Mouse (Mus musculus) C2C12 (cell line): ENCODE results near the gene Helz. TPM values are rescaled to one million over a fixed set of nuclear protein-coding genes. Genes with fewer than 3 reads are reported as not detected.

Experiments used
- H3K27me3 ChIP-seq: one replicate; pipeline ENCODE4 v1.6.1; 2011; ENCODE audit not compliant: control insufficient read depth, insufficient read depth, insufficient read length
- H3K36me3 ChIP-seq: one replicate; pipeline ENCODE4 v1.6.1; 2011; ENCODE audit not compliant: control insufficient read depth, insufficient read depth
- H3K4me3 ChIP-seq: one replicate; pipeline ENCODE4 v1.5.1; 2011; ENCODE audit warnings: mild to moderate bottlenecking, control low read depth; ENCODE audit not compliant: poor library complexity, insufficient read depth, severe bottlenecking
- H3K79me2 ChIP-seq: one replicate; pipeline ENCODE4 v1.6.1; 2011; ENCODE audit not compliant: control insufficient read depth, insufficient read depth
- H3K79me3 ChIP-seq: one replicate; pipeline ENCODE4 v1.6.1; 2011; ENCODE audit warnings: low read depth, control low read depth
- H3ac ChIP-seq: one replicate; pipeline ENCODE3; 2011; ENCODE audit warnings: low read depth; ENCODE audit not compliant: control insufficient read depth, insufficient read length
- CEBPB ChIP-seq: IDR thresholded peaks from one replicate; pipeline ENCODE4 v1.6.1; 2011; ENCODE audit warnings: low read depth, mild to moderate bottlenecking, control low read depth, moderate library complexity
- CTCF ChIP-seq: IDR thresholded peaks from one replicate; pipeline ENCODE4 v1.5.1; 2011; ENCODE audit not compliant: control insufficient read depth, insufficient read depth, insufficient read length
- FOSL1 ChIP-seq: IDR thresholded peaks from one replicate; pipeline ENCODE4 v1.8.0; 2011; ENCODE audit warnings: mild to moderate bottlenecking, low read length; ENCODE audit not compliant: poor library complexity, insufficient read depth, severe bottlenecking
- MAX ChIP-seq: IDR thresholded peaks from one replicate; pipeline ENCODE4 v1.6.1; 2011; ENCODE audit warnings: mild to moderate bottlenecking, control low read depth
- MYOD1 ChIP-seq: IDR thresholded peaks from one replicate; pipeline ENCODE4 v1.6.1; 2011; ENCODE audit warnings: low read depth; ENCODE audit not compliant: control insufficient read depth, insufficient read length
- MYOG ChIP-seq: IDR thresholded peaks from one replicate; pipeline ENCODE4 v1.6.1; 2011; ENCODE audit not compliant: control insufficient read depth, insufficient read length; ENCODE audit errors: extremely low read depth
- USF1 ChIP-seq: IDR thresholded peaks from one replicate; pipeline ENCODE4 v1.6.1; 2011; ENCODE audit warnings: low read depth, mild to moderate bottlenecking, control low read depth, moderate library complexity
- polyA plus RNA-seq: library from polyadenylated mRNA; unstranded; fragments of >200 nt; fragmentation: generic; extraction: Trizol; gene quantifications from one replicate; pipeline ENCODE4 v1.2.1, GENCODE M21; 2012; ENCODE audit warnings: missing spikeins

Gene Helz
- polyA plus RNA-seq, 1 experiment, result 6.8 TPM

GRCm38 (mm10) chr11:107686290-107686689, 138.6 kb downstream of the Helz start:
- Histone ChIP-seq H3K79me3 (no peaks in the 10 kb centered on the region), H3ac (no peak overlapping the region), H3K27me3 (no peaks in the 10 kb centered on the region), H3K4me3 (no peak overlapping the region), H3K36me3 (peaks cover 13% of the 10 kb centered on the region), H3K79me2 (no peaks in the 10 kb centered on the region)
- no peak for TF ChIP-seq USF1
- no peak for TF ChIP-seq CTCF
- no peak for TF ChIP-seq FOSL1
- TF ChIP-seq MYOD1, result no peak
- TF ChIP-seq CEBPB, result no peak

DNA sequence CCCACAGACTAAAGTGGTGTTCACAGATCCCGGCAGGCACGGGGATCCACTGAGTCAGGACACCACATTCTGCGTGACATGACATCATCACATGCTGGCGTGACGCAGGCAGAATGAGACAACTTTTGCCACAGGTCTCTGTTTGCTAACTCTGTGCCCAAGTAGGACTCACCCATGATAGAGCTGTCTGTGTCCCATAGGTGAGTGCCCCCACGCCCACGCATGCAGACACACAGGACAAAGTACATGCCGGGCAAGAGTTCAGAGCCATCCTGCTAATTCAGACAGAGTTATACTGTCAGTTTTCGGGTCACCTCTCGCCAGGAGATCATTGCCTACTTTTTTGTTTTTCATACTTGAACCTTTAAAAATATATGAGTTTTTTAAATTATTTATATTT, 140.8 kb downstream of the Helz start:
- TF ChIP-seq MYOD1 (no peak), USF1 (no peak), MAX (no peak), MYOG (no peak), FOSL1 (no peak), CTCF (no peak), CEBPB (no peak)
- Histone ChIP-seq H3ac (no peak overlapping the region), H3K36me3 (peaks cover 13% of the 10 kb centered on the region), H3K27me3 (no peaks in the 10 kb centered on the region), H3K79me2 (no peaks in the 10 kb centered on the region), H3K79me3 (no peaks in the 10 kb centered on the region), H3K4me3 (no peak overlapping the region)

- Histone ChIP-seq H3K27me3 (no peaks in the 10 kb centered on the region), H3K4me3 (no peak overlapping the region)
- no peak for TF ChIP-seq MYOD1
Observed at GRCm38 (mm10) chr11:107691569-107691968, 143.8 kb downstream of the Helz start.

GRCm38 (mm10) chr11:107693338-107693737, 145.6 kb downstream of the Helz start:
- no peaks in the 10 kb centered on the region for H3K27me3 ChIP-seq
- H3K4me3 ChIP-seq, result no peak overlapping the region
- H3K79me2 ChIP-seq, result no peaks in the 10 kb centered on the region
- peaks cover 2% of the 10 kb centered on the region for H3K36me3 ChIP-seq
- H3K79me3 ChIP-seq, result no peaks in the 10 kb centered on the region
- H3ac ChIP-seq, result no peak overlapping the region
- no peak for TF ChIP-seq MYOD1
- TF ChIP-seq CEBPB, result no peak
- no peak for TF ChIP-seq FOSL1
- TF ChIP-seq MAX, result no peak
- TF ChIP-seq MYOG, result no peak
- no peak for TF ChIP-seq USF1
- no peak for TF ChIP-seq CTCF

More at GRCm38 (mm10) chr11:107691569-107691968, 143.8 kb downstream of the Helz start:
- Histone ChIP-seq H3K79me2 (no peaks in the 10 kb centered on the region), H3K36me3 (peaks cover 13% of the 10 kb centered on the region), H3ac (no peak overlapping the region), H3K79me3 (no peaks in the 10 kb centered on the region)

- TF ChIP-seq MAX (no peak), FOSL1 (no peak), USF1 (no peak)
- no peak overlapping the region for H3ac ChIP-seq
- H3K27me3 ChIP-seq, result no peaks in the 10 kb centered on the region
- H3K36me3 ChIP-seq, result no peaks in the 10 kb centered on the region
- H3K79me3 ChIP-seq, result no peaks in the 10 kb centered on the region
- H3K4me3 ChIP-seq, result no peak overlapping the region
- no peaks in the 10 kb centered on the region for H3K79me2 ChIP-seq
Observed at GRCm38 (mm10) chr11:107699967-107700366, 152.2 kb downstream of the Helz start.

DNA sequence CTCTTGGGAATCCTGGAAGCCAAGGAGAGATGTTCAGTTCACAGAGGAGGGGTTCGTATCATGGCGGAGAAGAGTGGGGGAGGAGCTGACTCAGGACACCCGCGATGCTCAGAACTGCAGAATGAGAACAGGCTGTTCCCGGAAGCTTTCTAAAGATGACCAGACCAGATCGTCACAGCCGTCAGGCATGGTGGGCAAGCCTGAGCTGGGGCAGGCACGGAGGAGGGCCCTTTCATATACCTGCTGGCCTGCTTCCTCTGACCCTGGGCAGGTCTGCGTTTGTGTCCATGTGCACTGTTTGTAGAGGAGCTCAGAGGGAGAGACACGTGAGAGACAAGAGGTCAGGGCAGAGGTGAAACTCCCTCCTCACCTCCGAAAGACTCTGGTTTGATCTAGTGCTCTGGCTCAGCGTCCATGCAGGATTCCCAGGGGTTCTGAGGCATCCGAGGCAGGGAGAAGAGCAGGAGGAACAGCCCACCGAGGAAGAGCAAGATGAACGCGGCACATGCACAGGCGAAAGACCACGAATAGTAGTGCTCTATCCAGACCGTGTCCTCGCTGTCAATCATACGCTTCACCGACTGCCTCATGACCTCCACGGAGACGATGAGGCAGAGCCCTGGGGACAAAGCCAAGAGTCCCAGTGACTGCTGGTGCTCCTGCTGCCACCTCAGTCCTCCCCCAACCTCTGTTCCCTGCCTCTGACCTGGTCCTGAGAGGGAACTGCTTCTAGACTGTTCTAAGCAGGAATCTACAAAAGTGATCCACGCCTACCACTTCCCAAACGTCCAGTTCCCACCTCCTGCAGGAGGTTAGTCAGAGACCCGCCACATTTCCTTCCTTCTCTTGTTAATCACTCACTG, 155.8 kb downstream of the Helz start:
- no peak overlapping the region for H3ac ChIP-seq
- H3K4me3 ChIP-seq, result no peak overlapping the region
- no peaks in the 10 kb centered on the region for H3K27me3 ChIP-seq
- TF ChIP-seq FOSL1 (no peak), USF1 (no peak), CEBPB (no peak), MYOG (no peak), MAX (no peak), CTCF (no peak), MYOD1 (no peak)
- H3K79me3 ChIP-seq, result no peaks in the 10 kb centered on the region
- H3K36me3 ChIP-seq, result no peaks in the 10 kb centered on the region
- no peaks in the 10 kb centered on the region for H3K79me2 ChIP-seq
